Mouse (Mus musculus) neural tube, embryonic 15.5 days (tissue): ENCODE data around the gene Cldn9. TPM values are rescaled to one million over a fixed set of nuclear protein-coding genes. Genes with fewer than 3 reads are reported as not detected.

Source experiments
- ATAC-seq: fragments of 200-750 bp; cut with Nextera tagmentation; 2 replicates; pipeline ENCODE4 v1.8.0; 2017; ENCODE audit warnings: mild to moderate bottlenecking, moderate TSS enrichment, moderate library complexity; ENCODE audit not compliant: low FRiP score
- H3K27ac ChIP-seq: fragments of 300-500 bp; sonication (generic); replicated peaks from 2 replicates; pipeline ENCODE4 v1.5.1; 2015; ENCODE audit warnings: mild to moderate bottlenecking, inconsistent platforms
- H3K27me3 ChIP-seq: fragments of 300-500 bp; sonication (generic); replicated peaks from 2 replicates; pipeline ENCODE4 v1.6.1; 2015; ENCODE audit warnings: inconsistent platforms
- H3K36me3 ChIP-seq: fragments of 300-500 bp; sonication (generic); 2 replicates; pipeline ENCODE4 v1.6.1; 2015; ENCODE audit warnings: inconsistent platforms
- H3K4me1 ChIP-seq: fragments of 300-500 bp; sonication (generic); 2 replicates; pipeline ENCODE4 v1.6.1; 2015; ENCODE audit warnings: inconsistent platforms
- H3K4me2 ChIP-seq: fragments of 300-500 bp; sonication (generic); 2 replicates; pipeline ENCODE4 v1.6.1; 2015; ENCODE audit warnings: inconsistent platforms, mild to moderate bottlenecking, moderate library complexity
- H3K4me3 ChIP-seq: fragments of 300-500 bp; sonication (generic); replicated peaks from 2 replicates; pipeline ENCODE4 v1.5.1; 2015; ENCODE audit warnings: mild to moderate bottlenecking, inconsistent platforms
- H3K9ac ChIP-seq: fragments of 300-500 bp; sonication (generic); replicated peaks from 2 replicates; pipeline ENCODE4 v1.6.1; 2015; ENCODE audit warnings: mild to moderate bottlenecking, inconsistent platforms
- H3K9me3 ChIP-seq: fragments of 300-500 bp; sonication (generic); replicated peaks from 2 replicates; pipeline ENCODE4 v1.6.1; 2016; ENCODE audit warnings: inconsistent platforms
- whole genome bisulfite sequencing: fragments of 180-500 bp; shearing (Covaris S2); methylation state at CpG from one replicate; pipeline ENCODE4 v1.1.7; 2015; ENCODE audit warnings: mixed read lengths; 5-methylcytosine and 5-hydroxymethylcytosine counted together
- polyA plus RNA-seq: library from polyadenylated mRNA; unstranded; fragments of >200 nt; fragmentation: Nextera tagmentation; extraction: Ambion mirVana; gene quantifications from 2 replicates; pipeline ENCODE4 v1.2.1, GENCODE M21; 2015

Cldn9 gene
- polyA plus RNA-seq, 1 experiment from 2014 or later = 1.1 TPM

DNA sequence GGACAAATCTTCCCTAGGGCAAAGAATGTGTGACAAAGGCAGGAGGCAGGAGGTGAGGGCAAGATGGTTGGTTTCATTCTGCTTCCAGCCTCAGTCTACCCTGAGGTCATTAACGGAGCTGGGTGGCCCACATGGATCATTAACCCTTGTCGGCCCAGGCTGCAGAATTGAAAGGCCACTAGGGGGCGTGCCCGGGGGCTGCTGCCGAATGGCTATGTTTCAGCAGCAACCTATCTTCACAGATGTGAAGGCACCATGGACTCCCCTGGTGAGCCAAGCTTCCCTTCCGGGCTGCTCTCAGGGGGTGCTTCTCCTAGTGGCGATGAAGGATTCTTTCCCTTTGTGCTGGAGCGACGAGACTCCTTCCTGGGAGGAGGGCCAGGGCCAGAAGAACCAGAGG is 22.3 kb downstream of the Cldn9 start:
- Histone ChIP-seq H3K36me3 (peaks cover 2% of the 10 kb centered on the region; the same call in 1 of the 2 replicates), H3K9me3 (no peaks in the 10 kb centered on the region), H3K27ac (no peak overlapping the region), H3K4me2 (no peak overlapping the region), H3K4me1 (peaks cover 8% of the 10 kb centered on the region; the same call in 1 of the 2 replicates), H3K9ac (no peak overlapping the region), H3K4me3 (no peak overlapping the region), H3K27me3 (peaks cover 47% of the 10 kb centered on the region)
- under 1% methylated on average over 9 of the region's 9 CpGs for WGBS
- no peak for ATAC-seq

DNA sequence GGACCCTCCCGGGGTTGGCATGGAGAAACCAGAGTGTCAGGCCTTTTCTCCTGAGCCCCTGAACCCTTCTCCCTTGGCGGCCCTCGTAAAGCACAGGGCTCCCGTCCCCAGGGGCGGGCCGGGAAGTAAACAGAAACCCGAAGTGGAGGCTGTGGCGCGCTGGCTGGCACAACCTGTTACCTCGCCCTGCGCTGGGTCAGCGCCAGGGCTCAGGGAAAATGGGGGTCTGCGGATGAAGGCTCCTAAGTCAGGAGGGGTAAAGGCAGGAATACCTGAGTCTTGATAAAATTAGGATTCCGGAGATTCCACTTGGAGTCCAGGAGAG is 23.0 kb downstream of the Cldn9 start:
- H3K4me1 ChIP-seq = peaks cover 8% of the 10 kb centered on the region; the same call in 1 of the 2 replicates
- H3K9me3 ChIP-seq = no peaks in the 10 kb centered on the region
- H3K36me3 ChIP-seq = no peaks in the 10 kb centered on the region
- 3% methylated on average over 13 of the region's 14 CpGs for WGBS
- H3K27ac ChIP-seq = no peak overlapping the region
- no peak overlapping the region for H3K9ac ChIP-seq
- peaks cover 47% of the 10 kb centered on the region for H3K27me3 ChIP-seq
- no peak for ATAC-seq
- no peak overlapping the region for H3K4me3 ChIP-seq
- peak overlapping the region; percentile 34 for H3K4me2 ChIP-seq

DNA sequence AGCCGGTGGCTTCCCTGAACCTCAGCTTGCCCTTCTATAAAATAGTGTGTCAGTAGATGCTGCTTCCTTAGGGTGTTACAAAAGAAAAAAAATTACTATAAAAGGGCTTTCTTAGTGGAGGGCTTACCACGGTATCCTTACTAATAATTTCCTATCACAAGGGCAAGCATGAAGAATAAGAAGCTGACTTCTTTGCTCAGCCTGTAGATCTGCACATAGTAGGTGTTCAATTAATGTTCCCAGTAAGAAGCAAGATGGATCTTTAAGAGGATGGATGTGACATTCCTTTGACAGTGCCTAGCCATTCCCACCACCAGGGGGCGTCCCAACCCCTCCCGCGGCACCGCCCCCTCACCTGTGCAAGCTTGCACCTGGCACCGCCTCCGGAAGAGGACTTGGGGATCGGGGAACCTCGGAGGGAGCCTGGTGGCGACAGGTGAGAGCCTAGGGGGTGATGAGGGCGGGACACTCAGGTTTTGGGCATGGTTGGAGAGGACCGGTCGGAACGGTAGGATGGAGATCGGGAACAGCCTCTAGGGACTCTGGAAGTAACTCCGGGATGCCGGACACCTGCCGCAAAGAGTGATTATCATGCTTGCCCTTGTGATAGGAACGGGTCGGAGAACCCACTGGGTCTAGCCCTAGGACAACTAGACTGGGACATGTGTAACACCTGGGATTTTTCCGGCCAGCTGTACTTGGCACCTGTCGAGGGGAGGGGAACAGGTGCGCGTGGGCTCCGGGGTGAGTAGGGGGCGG is 23.5 kb downstream of the Cldn9 start, which contains the start of gene Bicdl2:
Gene Bicdl2 (plus strand): TSS at position 390 of the 759 bp plus-strand sequence.
- H3K4me3 ChIP-seq = no peak within 1 kb of the TSS; the same call in 1 of the 2 replicates
- no peak within 1 kb of the TSS for H3K9ac ChIP-seq
- WGBS = 4% methylated on average over 27 of the region's 27 CpGs
- no peak for ATAC-seq
- peak within 1 kb of the TSS; percentile 34 for H3K4me2 ChIP-seq
- peaks cover 8% of the 10 kb centered on the region; the same call in 1 of the 2 replicates for H3K4me1 ChIP-seq
- peaks cover 47% of the 10 kb centered on the region for H3K27me3 ChIP-seq
- no peaks in the 10 kb centered on the region for H3K9me3 ChIP-seq
- H3K36me3 ChIP-seq = no peaks in the 10 kb centered on the region
- H3K27ac ChIP-seq = no peak within 1 kb of the TSS

DNA sequence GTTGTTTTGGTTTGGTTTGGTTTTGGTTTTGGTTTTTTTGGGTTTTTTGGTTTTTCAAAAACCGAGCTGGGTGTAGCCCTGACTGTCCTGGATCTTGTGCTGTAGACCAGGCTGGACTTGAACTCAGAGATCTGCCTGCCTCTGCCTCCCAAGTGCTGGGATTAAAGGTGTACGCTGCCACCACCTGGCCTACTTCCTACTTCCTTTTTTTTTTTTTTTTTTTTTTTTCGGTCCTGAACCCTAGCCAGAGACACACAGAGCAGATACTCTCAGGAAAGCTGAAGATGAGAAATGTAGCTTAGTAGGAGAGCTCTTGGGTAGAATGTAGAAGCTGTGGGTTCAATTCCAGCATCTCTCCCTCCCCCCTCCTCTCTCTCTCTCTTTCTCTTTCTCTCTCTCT is 25.4 kb downstream of the Cldn9 start:
- H3K4me1 ChIP-seq = peaks cover 8% of the 10 kb centered on the region; the same call in 1 of the 2 replicates
- H3K9me3 ChIP-seq = no peaks in the 10 kb centered on the region
- WGBS = 74% methylated on average over 3 of the region's 3 CpGs
- no peak overlapping the region for H3K9ac ChIP-seq
- no peak for ATAC-seq
- no peak overlapping the region for H3K4me3 ChIP-seq
- H3K27me3 ChIP-seq = peaks cover 44% of the 10 kb centered on the region
- no peak overlapping the region for H3K27ac ChIP-seq
- H3K36me3 ChIP-seq = no peaks in the 10 kb centered on the region
- no peak overlapping the region for H3K4me2 ChIP-seq

DNA sequence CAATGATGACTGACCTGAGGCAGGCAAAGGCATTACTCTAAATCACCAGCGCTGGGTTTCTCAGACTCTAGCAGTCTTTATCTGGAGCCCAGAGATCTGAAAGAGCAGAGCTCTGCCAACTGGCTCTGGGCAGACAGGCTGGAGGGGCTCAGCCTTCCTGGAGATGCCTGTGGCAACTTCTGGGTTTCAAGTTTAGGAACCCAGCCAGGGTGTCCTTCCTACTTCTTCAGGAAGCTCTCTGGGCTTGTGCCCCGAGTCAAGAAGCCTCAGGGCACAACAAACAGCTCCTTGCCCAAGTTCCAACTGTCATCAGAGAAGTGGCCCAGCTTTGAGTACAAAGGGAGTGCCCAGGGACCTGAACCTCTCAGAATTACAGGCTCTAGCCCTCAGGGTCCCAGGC is 29.4 kb downstream of the Cldn9 start:
- Histone ChIP-seq H3K36me3 (no peaks in the 10 kb centered on the region), H3K4me3 (no peak overlapping the region), H3K4me2 (no peak overlapping the region), H3K9ac (no peak overlapping the region), H3K9me3 (no peaks in the 10 kb centered on the region), H3K4me1 (no peaks in the 10 kb centered on the region), H3K27ac (no peak overlapping the region), H3K27me3 (peaks cover 6% of the 10 kb centered on the region)
- no peak for ATAC-seq
- 65% methylated on average over 2 of the region's 2 CpGs for WGBS

DNA sequence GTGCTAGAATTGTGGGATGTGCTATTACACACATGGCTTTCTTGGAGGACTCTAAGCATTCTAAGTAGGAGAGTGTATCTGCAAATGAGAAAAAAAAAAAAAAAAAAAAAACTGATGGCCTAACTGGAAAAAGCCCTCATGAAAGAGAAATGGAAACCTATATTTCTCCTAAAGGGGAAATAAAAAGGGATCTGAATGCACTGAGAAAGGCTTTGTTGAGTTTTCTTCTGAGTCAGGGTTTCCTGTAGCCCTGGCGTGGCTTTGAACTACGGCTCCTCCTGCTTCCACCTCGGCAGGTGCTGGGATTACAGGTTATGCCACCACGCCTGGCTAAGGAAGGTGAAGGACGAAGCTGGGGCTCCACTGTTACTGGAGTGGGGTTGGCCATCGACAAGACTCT is 29.8 kb downstream of the Cldn9 start:
- no peak for ATAC-seq
- no peak overlapping the region for H3K4me3 ChIP-seq
- H3K27ac ChIP-seq = no peak overlapping the region
- no peaks in the 10 kb centered on the region for H3K36me3 ChIP-seq
- WGBS = 69% methylated on average over 6 of the region's 6 CpGs
- no peak overlapping the region for H3K4me2 ChIP-seq
- peaks cover 2% of the 10 kb centered on the region for H3K27me3 ChIP-seq
- H3K9me3 ChIP-seq = no peaks in the 10 kb centered on the region
- no peak overlapping the region for H3K9ac ChIP-seq
- no peaks in the 10 kb centered on the region for H3K4me1 ChIP-seq

DNA sequence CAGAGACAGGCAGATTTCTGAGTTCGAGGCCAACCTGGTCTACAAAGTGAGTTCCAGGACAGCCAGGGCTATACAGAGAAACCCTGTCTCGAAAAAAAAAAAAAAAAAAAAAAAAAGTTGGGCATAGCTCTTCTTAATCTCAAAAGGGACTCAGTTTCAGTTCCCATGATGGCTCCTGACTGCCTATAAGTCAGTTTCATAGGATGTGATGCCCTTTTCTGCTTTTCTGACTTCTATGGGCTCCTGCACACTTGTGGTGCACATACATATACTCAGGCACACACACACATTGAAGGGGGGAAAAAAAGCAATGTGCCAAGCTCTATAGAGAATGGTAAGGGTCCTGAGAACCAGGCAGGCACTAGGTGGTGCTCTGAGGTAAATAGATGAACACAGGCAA is 30.5 kb downstream of the Cldn9 start:
- no peak for ATAC-seq
- Histone ChIP-seq H3K9me3 (no peaks in the 10 kb centered on the region), H3K4me3 (no peak overlapping the region), H3K9ac (no peak overlapping the region), H3K4me2 (no peak overlapping the region), H3K36me3 (no peaks in the 10 kb centered on the region), H3K4me1 (no peaks in the 10 kb centered on the region), H3K27ac (no peak overlapping the region), H3K27me3 (no peaks in the 10 kb centered on the region; the same call in 1 of the 2 replicates)
- 70% methylated on average over 2 of the region's 2 CpGs for WGBS

DNA sequence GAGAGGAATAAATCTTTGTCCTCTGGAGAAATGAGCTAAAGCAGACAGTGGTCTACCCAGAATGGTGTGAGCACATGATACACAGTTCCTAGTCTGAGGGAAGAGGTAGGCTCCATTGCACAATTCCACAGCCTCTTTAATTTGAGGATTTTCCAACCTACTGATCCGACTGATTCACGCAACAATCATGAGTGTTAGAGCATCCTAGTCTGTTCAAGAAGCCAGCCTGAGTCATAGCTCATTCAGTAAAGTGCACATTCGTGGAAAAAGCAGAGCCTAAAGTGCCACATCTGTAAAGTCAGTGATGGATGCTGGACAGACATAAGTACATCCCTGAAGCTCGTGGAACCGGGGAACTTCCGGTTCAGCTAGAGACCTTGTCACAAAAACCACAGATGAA is 32.5 kb downstream of the Cldn9 start:
- ATAC-seq = no peak
- Histone ChIP-seq H3K9ac (no peak overlapping the region), H3K27ac (no peak overlapping the region), H3K9me3 (no peaks in the 10 kb centered on the region), H3K4me3 (no peak overlapping the region), H3K36me3 (no peaks in the 10 kb centered on the region), H3K4me2 (no peak overlapping the region), H3K4me1 (no peaks in the 10 kb centered on the region), H3K27me3 (peaks cover 9% of the 10 kb centered on the region)
- 79% methylated on average over 6 of the region's 6 CpGs for WGBS

DNA sequence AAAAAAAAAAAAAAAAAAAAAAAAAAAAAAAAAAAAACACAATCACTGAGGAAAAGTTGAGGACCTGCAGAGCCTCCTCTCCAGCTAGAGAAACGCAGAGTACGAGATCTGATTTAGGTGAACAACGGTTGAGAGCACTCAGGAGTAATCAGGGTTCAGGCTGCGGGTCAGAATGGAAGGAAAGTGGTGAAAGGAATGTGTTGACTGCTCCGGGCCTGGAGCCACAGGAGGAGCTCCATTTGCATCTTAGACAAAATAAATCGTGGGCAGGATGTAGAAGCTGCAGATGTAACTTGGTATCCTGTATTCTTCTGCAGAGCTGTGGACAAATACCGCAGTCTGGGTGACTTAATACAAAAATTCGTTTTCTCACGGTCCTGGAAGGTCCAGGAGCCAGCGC is 37.9 kb downstream of the Cldn9 start:
- Histone ChIP-seq H3K27ac (no peak overlapping the region), H3K36me3 (no peaks in the 10 kb centered on the region), H3K4me1 (peaks cover 11% of the 10 kb centered on the region), H3K27me3 (peaks cover 39% of the 10 kb centered on the region), H3K9me3 (no peaks in the 10 kb centered on the region), H3K4me2 (no peak overlapping the region), H3K4me3 (no peak overlapping the region), H3K9ac (no peak overlapping the region)
- 37% methylated on average over 10 of the region's 10 CpGs for WGBS
- no peak for ATAC-seq

DNA sequence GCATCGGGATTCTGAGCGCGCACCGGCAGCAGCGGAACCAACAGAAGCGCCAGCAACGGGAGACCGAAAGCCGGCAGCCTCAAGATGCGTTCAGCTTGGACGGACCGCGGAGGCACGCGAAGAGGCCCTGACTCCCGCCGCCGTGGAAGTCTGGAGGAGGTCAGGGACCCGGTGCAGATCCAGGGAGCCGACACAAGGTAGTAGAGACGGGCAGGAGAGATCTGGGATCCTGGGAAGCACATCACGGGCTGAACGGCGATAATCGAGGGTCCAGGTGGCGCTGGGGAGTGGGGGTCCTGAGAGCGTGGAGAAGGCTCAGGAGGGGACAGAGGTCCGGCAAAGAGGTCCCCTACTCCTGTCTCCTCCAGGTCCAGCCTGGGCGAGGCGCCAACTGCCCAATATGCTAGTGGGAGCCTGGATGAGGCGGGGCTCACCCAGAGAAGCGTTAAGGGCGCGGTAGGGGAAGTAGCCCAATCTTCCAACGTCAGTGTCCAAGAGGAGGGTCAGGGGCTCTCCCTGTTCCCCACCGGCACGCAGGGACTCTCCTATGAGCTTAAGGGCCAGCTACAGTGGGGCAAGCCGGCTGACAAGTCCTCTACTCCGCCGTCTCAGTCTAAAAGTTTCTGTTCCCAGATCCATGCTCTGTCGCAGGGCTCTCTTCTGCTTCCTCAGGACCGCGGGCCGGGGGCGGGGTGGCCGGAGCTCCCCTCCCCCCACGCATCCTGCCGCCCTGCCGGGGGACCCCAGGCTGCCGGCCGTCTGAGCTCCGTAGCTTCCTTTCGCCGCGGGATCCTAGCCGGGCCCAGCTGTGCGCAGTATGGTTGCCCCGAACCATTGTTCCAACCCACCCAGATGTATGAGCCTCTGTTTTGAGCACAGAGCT is 39.0 kb downstream of the Cldn9 start, which contains the start of gene Mmp25:
Gene Mmp25 (minus strand): TSS at position 665 of the 883 bp plus-strand sequence.
- Histone ChIP-seq H3K9me3 (no peaks in the 10 kb centered on the region), H3K4me2 (peak within 1 kb of the TSS; percentile 66), H3K36me3 (no peaks in the 10 kb centered on the region), H3K9ac (peak within 1 kb of the TSS; percentile 34), H3K4me3 (peak within 1 kb of the TSS; percentile 36), H3K27me3 (peaks cover 39% of the 10 kb centered on the region), H3K4me1 (peaks cover 11% of the 10 kb centered on the region), H3K27ac (no peak within 1 kb of the TSS)
- ATAC-seq = peak; percentile 14; the same call in 1 of the 2 replicates
- WGBS = under 1% methylated on average over 58 of the region's 58 CpGs
